Mouse (Mus musculus): ENCODE results near the gene Litaf.

The Litaf gene

DNA sequence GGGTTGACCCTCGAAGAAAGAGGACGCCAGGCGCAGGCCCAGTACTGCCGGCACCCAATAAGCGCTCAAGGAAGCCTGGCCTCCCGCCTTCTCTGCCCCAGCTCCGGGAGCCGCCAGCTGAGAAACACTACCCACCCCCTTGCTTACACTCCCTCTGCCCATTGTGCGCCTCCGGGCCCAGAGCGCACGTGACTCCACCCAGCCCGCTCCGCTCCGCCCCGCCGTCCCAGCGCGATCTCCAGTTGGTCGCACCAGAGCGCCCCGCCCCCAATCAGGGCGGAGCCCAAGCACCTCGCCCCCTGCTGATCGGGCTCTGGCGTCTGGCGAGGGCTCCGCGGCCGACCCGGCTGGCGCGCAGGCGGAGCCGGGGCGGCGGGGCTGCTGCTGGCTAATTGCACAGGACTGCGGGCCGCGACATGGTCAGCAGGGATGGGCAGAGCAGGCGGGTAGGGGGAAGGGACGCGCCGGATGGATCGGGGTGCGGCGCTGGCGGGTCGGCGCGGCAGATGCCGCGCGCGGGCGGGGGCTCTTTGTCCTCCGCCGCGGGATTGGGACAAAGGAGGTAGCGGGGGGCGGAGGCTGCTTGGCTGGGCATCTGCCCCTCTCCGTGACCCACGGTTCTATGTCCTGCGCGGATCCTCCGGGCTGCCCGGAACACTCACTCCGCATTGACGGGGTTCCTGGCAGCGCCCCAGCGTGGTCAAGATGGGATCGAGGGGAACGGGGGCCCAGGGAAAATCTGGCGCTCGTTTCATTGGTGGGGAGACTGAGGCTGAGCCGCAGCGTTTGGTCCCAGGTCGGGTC is at the start of gene Litaf:
Gene Litaf, minus strand, starts transcription at position 129 of the 804 bp plus-strand sequence.
- DNase-seq: peak; percentile 99

- peak; percentile 18 to 44 for DNase-seq
Observed at GRCm38 (mm10) chr16:11109198-11109740, 43.3 kb upstream of the Litaf start.

DNA sequence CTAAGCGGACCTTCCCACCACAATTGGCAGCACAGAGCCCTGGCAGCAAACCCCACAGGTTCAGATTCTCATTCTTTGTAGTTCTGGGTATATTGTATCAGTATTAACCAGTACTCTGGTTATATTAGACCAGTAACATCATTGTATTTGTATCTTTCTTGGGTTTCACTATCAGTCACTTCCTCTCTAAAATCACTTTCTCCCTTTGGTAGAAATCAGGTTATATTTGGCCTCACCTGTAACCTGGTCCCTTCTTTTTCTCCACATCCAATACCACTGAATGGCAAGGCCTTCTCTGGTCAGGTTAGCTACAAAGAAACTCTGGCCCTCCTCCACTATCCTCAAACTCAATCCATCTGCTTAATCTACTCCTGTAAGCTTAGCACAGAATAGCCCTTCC is 38.9 kb upstream of the Litaf start:
- no peak for DNase-seq

DNA sequence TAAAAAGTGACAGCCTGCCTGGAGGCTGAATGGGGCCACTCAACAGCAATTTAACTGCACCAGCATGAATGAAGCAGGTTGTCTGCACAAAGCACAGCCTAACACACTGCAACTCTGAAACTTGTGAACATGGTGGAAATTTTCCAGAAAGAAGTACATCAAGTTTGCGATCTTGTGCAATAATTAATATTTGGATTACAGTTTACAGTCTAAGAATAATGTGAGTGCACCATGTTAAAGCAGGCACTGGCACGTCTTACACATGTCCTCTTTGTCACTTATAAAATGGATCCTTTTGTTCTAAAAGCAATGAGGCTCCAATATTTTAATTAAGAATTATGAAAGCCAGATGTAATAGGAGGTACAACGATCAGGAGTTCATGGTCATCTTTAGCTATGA is 31.3 kb upstream of the Litaf start:
- DNase-seq: no peak

DNA sequence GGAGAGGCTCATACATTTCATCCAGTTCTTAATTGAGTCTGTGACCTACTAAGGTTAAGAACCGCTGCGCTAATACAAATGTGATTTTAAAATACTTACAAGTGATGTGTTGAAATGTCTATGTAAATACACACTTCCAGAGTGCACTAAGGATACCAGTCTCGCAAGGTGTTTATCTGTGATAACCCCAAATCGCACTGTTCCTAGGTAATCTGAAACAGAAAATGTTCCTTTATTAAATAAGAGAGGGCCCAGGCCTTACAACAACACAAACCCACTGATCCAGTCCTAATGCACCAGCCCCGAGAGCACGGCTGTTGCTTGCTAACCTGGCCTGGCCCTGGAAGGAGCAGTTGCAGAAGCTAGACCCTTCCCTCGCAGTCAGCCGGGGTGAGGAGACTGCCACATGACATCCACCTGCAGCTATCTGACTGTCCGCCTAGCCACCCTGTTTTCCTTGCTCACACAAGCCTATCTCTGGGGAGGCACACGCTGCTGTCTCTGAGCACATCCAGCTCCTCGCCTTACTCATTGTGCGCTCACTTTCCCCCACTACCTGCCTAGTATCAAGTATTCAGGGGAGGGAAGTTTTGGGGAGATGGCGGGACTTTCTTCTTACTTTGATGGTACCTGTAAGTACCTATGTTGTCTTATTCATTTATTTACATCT is 27.9 kb upstream of the Litaf start:
- DNase-seq: no peak

DNA sequence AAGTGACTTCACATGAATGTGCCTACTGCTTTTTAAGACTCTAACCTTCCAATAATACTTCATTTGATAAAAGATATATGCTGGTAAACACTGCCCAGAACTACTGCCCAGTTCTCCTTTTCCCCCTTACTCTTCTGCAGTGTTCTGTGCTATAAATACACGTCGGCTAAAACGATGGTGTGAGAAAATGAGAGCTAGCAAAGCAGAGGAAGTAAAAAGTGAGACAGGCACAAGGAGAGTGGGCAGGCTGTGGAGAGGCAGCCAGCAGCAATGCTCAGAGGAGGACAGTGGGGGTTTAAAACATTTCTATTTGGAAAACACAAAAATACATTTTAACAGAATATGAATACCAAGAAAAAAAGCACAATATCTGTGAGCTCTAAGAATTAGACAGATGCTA is 26.6 kb upstream of the Litaf start:
- no peak for DNase-seq

- DNase-seq: no peak
Observed at GRCm38 (mm10) chr16:11092061-11092460, 26.1 kb upstream of the Litaf start.

- DNase-seq: no peak
Observed at GRCm38 (mm10) chr16:11090836-11091570, 25.0 kb upstream of the Litaf start.

DNA sequence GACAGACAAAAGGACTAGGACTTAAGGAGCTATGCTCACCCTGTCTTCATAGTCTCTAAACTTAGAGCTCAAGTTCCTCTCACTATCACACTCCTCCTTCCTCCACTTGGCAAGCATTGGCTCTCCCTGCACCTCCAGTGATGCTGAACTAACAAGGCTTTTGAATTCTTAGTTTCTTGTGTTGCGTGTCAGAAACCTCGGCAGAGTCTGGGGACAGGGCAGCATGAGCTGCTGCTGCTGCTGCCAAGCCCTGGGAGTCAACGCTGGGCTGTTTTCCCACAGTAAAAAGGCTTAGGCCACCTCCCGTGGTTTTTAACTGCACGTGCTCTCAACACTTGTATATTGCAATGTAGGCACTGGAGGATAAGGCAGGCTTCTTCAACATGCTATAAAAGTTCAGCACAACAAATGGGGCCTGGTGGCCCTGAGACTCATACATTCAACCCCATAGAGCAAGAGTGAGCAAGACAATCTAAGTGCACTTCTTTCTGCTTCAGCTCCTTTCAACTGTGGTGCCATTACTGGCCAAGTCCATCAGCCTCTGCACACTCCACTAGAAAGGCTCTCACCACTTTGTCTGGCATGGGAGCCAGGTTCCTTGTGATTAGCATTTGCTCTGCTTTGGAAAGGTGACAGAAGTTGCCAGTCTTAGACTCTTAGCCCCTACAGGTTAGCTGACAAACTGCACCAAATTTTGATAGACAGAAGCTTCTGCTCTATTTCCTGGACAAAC is 21.1 kb upstream of the Litaf start:
- DNase-seq: peak; percentile 63 to 66

GRCm38 (mm10) chr16:11086299-11086698 is 20.3 kb upstream of the Litaf start:
- no peak for DNase-seq

DNA sequence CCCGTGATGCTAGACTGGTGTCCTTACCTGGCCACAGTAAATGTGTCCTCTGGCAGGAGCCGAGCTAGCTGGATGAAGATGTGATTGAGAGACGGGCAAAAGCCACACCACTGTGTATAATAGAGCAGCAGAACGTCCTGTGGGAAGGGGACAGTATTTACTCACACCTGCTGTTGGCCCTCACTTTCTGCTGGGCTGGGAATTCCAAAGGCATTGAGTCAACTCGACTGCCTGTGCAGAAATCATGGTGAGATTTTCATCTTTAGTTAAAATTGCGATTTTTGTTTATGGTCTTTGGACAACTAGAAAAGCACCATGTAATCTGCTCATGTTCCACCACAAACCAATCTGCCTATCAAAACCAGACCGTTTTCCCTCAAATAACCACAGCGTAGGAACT is 18.2 kb upstream of the Litaf start:
- no peak for DNase-seq

DNA sequence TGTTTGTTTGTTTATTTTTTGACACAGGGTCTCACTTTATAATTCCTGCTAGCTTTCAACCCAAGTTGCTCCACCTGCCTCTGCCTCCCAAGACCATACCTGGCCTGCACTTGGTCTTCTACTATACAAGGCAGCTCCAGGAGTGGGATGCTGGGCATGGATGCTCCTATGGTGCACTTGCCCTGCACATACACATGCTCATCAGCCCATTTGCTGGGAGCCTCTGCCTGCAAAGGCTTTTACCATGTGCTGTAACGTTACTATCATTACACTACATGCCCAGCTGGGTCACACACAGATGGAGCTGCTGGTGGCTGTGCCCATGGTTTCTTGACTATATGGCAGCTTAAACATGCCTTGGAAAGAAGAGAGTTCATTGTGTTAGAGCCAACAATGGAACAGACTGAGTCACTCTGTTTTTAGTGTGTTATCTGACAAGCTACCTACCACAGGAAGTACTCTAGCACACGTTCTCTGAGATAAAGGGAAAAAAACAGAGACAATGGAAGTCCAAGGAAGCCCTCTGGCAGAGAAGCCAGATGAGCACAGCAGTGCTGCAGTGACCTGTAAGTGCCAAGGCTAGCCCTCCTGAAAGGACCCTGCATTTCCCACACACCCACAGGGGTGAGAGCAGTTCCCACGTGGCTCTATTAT is 12.4 kb upstream of the Litaf start:
- no peak for DNase-seq

GRCm38 (mm10) chr16:11077601-11078201 is 11.7 kb upstream of the Litaf start:
- no peak for DNase-seq

- DNase-seq: peak; percentile 73 to 75
Observed at GRCm38 (mm10) chr16:11073060-11073459, 7.1 kb upstream of the Litaf start.

GRCm38 (mm10) chr16:11072454-11072853 is 6.5 kb upstream of the Litaf start:
- peak; percentile 33 to 35 for DNase-seq

GRCm38 (mm10) chr16:11071887-11072286 is 5.9 kb upstream of the Litaf start:
- DNase-seq: no peak

DNA sequence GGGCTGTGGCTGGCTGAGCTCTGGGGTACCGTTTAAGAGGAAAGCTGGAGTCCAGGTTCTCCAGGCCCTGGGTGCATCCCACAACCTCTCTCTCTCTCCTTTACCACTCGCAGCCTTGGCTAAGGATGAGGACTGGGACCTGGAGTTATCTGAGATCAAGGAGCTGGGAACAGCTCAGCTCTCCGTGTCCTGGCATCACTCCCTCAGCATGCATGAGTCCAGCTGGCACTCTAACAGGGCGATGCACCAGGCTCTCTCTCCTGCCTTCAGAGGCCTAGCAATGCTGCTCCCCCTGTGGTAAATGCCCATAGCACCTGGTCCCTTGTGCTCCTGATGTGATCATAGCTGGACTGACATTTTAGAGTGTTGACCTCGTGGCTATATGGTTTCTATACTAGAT is 5.2 kb upstream of the Litaf start:
- peak; percentile 88 to 90 for DNase-seq

- no peak for DNase-seq
Observed at GRCm38 (mm10) chr16:11069710-11070420, 3.9 kb upstream of the Litaf start.

- no peak for DNase-seq
Observed at GRCm38 (mm10) chr16:11069271-11069670, 3.3 kb upstream of the Litaf start.

GRCm38 (mm10) chr16:11068666-11069065 is 2.7 kb upstream of the Litaf start:
- DNase-seq: no peak

DNA sequence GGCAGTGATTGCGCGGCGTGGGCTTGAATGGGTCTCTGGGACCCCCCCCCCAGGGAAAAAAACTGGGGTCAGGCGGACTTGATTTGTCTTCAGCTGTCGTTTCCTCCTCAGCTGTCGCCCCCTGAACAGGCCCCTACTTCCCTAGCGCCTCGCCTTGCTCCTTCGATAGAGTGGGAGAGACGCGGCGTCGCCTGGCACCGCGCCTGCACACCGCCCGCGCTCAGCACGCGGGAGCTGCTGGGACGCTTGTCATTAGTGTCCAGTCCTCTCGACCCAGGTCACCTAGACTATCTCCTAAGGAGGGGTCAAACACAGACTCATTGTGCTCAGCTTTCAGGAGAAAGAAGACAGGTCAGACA is 855 bp upstream of the Litaf start:
- peak; percentile 79 to 80 for DNase-seq

Data from cerebellum, postnatal 14 days (tissue).